Mouse (Mus musculus) cerebellum, adult 2 months (tissue): ENCODE measurements at regions not wholly inside any gene's neighbourhood (a gene's known extent, or its start where the extent isn't known, plus 50 kb on each side); places are given as distances from the start of the nearest gene placed in this dataset.

Experiments
- CTCF ChIP-seq: fragments of 200-500 bp; IDR thresholded peaks from 2 replicates; pipeline ENCODE4 v1.5.1; 2011; ENCODE audit warnings: low read depth, mild to moderate bottlenecking, control low read depth, low read length, moderate library complexity, borderline replicate concordance; ENCODE audit not compliant: insufficient read depth
- POLR2A ChIP-seq: fragments of 200-500 bp; IDR thresholded peaks from 2 replicates; pipeline ENCODE4 v1.6.1; 2011; ENCODE audit warnings: low read length, control low read depth, borderline replicate concordance; ENCODE audit not compliant: insufficient read depth

GRCm38 (mm10) chr4:9193121-9193520 is 954.3 kb upstream of the Car8 start:
- TF ChIP-seq POLR2A (no peak), CTCF (no peak)
